In the genomic region with DNA sequence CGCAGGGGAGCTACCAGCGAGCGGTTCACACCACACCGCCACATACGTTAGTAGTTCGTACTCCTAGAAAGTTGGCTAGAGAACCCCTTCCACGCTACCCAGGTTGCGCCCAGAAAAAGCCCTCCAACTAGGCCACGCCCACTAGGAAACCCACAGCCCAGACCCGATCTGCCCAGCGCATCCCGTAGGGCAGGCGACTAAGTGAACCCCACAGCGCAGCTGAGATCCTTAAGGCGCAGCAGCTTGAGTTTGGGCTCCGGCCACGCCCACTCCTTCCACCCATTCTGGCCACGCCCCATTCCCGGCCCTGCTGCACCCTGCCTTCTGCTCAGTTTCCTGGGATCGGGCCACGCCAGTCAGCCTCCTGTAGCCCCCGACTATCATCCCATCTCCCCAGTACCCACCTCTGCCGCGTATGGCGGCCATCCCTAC, we compare ENCODE assay signal across 8 mouse cellular contexts. TPM values are rescaled to one million over a fixed set of nuclear protein-coding genes. Genes with fewer than 3 reads are reported as not detected.
DNase-seq lines count a peak whose midpoint lies in the region; ATAC-seq and TF ChIP-seq lines count a peak whose summit lies in the region.

No protein-coding gene starts in this region.

- H3K36me3 ChIP-seq in erythroblast, embryonic 14.5 days (ENCODE audit: control insufficient read depth), result peaks cover 13% of the 10 kb centered on the region
- peaks cover 27% of the 10 kb centered on the region for H3K36me3 ChIP-seq in forebrain, postnatal 0 days (ENCODE audit: insufficient read depth)
- H3K36me3 ChIP-seq in hindbrain, embryonic 15.5 days, result no peaks in the 10 kb centered on the region
- H3K36me3 ChIP-seq in liver, embryonic 12.5 days, result peaks cover 15% of the 10 kb centered on the region
- H3K36me3 ChIP-seq in neural tube, embryonic 15.5 days, result peaks cover 22% of the 10 kb centered on the region

- H3K9me3 ChIP-seq in erythroblast, embryonic 14.5 days (ENCODE audit: control insufficient read depth, low read length), result peaks cover 8% of the 10 kb centered on the region
- H3K9me3 ChIP-seq in forebrain, postnatal 0 days (ENCODE audit: low read length), result no peaks in the 10 kb centered on the region
- no peaks in the 10 kb centered on the region for H3K9me3 ChIP-seq in hindbrain, embryonic 15.5 days
- no peaks in the 10 kb centered on the region for H3K9me3 ChIP-seq in liver, embryonic 12.5 days (replicated peaks)
- no peaks in the 10 kb centered on the region for H3K9me3 ChIP-seq in neural tube, embryonic 15.5 days (replicated peaks)

- WGBS in forebrain, postnatal 0 days, result 5% methylated on average over 25 of the region's 25 CpGs
- WGBS in hindbrain, embryonic 15.5 days, result 2% methylated on average over 25 of the region's 25 CpGs
- 5% methylated on average over 25 of the region's 25 CpGs for WGBS in liver, embryonic 12.5 days (ENCODE audit: insufficient replicate concordance)
- WGBS in neural tube, embryonic 15.5 days, result 3% methylated on average over 25 of the region's 25 CpGs

- H3K27ac ChIP-seq in bone marrow macrophage, adult 2 months (ENCODE audit: insufficient read depth, low read depth, low read length), result peak overlapping the region; percentile 47
- peak overlapping the region; percentile 82; the same call in 1 of the 2 replicates for H3K27ac ChIP-seq in forebrain, postnatal 0 days (ENCODE audit: low read depth, low read length)
- H3K27ac ChIP-seq in hindbrain, embryonic 15.5 days (replicated peaks), result peak overlapping the region; percentile 89
- H3K27ac ChIP-seq in liver, embryonic 12.5 days, result no peak overlapping the region
- peak overlapping the region; percentile 87 for H3K27ac ChIP-seq in neural tube, embryonic 15.5 days (replicated peaks)

- TF ChIP-seq CTCF in bone marrow macrophage, adult 2 months (IDR thresholded peaks at IDR 0.05; ENCODE audit: low read depth, low read length), result no peak
- TF ChIP-seq CTCF in forebrain, postnatal 0 days (IDR thresholded peaks at IDR 0.05; ENCODE audit: low read depth), result no peak

- TF ChIP-seq POLR2A in bone marrow macrophage, adult 2 months (IDR thresholded peaks at IDR 0.05; ENCODE audit: borderline replicate concordance, low read depth, low read length), result no peak

- no peak for DNase-seq in forebrain, postnatal 0 days
- DNase-seq in MN1 (ENCODE audit: low spot score), result no peak

- H3K9ac ChIP-seq in forebrain, postnatal 0 days, result peak overlapping the region; percentile 64; the same call in 1 of the 2 replicates
- H3K9ac ChIP-seq in hindbrain, embryonic 15.5 days, result peak overlapping the region; percentile 63
- peak overlapping the region; percentile 49; the same call in 1 of the 2 replicates for H3K9ac ChIP-seq in liver, embryonic 12.5 days
- peak overlapping the region; percentile 56 for H3K9ac ChIP-seq in neural tube, embryonic 15.5 days (replicated peaks)

- H3K27me3 ChIP-seq in erythroblast, embryonic 14.5 days (ENCODE audit: control insufficient read depth), result peaks cover 62% of the 10 kb centered on the region
- H3K27me3 ChIP-seq in forebrain, postnatal 0 days (ENCODE audit: insufficient read depth, low read length), result no peaks in the 10 kb centered on the region
- no peaks in the 10 kb centered on the region for H3K27me3 ChIP-seq in hindbrain, embryonic 15.5 days
- H3K27me3 ChIP-seq in liver, embryonic 12.5 days (replicated peaks), result peaks cover 56% of the 10 kb centered on the region
- H3K27me3 ChIP-seq in neural tube, embryonic 15.5 days (replicated peaks), result peaks cover 15% of the 10 kb centered on the region

- peak overlapping the region; percentile 62 for H3K4me3 ChIP-seq in erythroblast, embryonic 14.5 days (replicated peaks)
- H3K4me3 ChIP-seq in bone marrow macrophage, adult 2 months (ENCODE audit: insufficient read depth, low read length), result peak overlapping the region; percentile 60
- H3K4me3 ChIP-seq in forebrain, postnatal 0 days (ENCODE audit: low read depth, low read length), result peak overlapping the region; percentile 45
- peak overlapping the region; percentile 45 for H3K4me3 ChIP-seq in hindbrain, embryonic 15.5 days
- H3K4me3 ChIP-seq in liver, embryonic 12.5 days, result peak overlapping the region; percentile 62
- peak overlapping the region; percentile 49 for H3K4me3 ChIP-seq in neural tube, embryonic 15.5 days (replicated peaks)

- H3K4me2 ChIP-seq in forebrain, postnatal 0 days (ENCODE audit: low read depth), result peak overlapping the region; percentile 96
- H3K4me2 ChIP-seq in hindbrain, embryonic 15.5 days, result peak overlapping the region; percentile 94
- H3K4me2 ChIP-seq in liver, embryonic 12.5 days, result peak overlapping the region; percentile 94
- H3K4me2 ChIP-seq in neural tube, embryonic 15.5 days, result peak overlapping the region; percentile 98

- ATAC-seq in erythroblast, adult 5-6 weeks (replicated peaks; ENCODE audit: low FRiP score, poor library complexity, severe bottlenecking), result no peak
- ATAC-seq in forebrain, postnatal 0 days, result peak; percentile 5
- peak; percentile 21 for ATAC-seq in hindbrain, embryonic 15.5 days (ENCODE audit: low FRiP score, low read depth)
- ATAC-seq in liver, embryonic 12.5 days, result peak; percentile 13
- peak; percentile 33 for ATAC-seq in neural tube, embryonic 15.5 days (ENCODE audit: low FRiP score)

- peaks cover 44% of the 10 kb centered on the region for H3K4me1 ChIP-seq in erythroblast, embryonic 14.5 days (ENCODE audit: control insufficient read depth)
- peaks cover 64% of the 10 kb centered on the region for H3K4me1 ChIP-seq in bone marrow macrophage, adult 2 months (ENCODE audit: control insufficient read depth, insufficient read depth, low read length)
- H3K4me1 ChIP-seq in forebrain, postnatal 0 days (ENCODE audit: insufficient read depth), result peaks cover 9% of the 10 kb centered on the region
- H3K4me1 ChIP-seq in hindbrain, embryonic 15.5 days (replicated peaks), result peaks cover 31% of the 10 kb centered on the region
- H3K4me1 ChIP-seq in liver, embryonic 12.5 days, result peaks cover 52% of the 10 kb centered on the region
- H3K4me1 ChIP-seq in neural tube, embryonic 15.5 days, result peaks cover 41% of the 10 kb centered on the region

RNA-seq across cellular contexts. Expression of a gene that starts 19.0 kb away (rescaled TPM):
- 0.41 and 0.72 TPM in 2 replicates for polyA plus RNA-seq in erythroblast, embryonic 14.5 days (2012)
- total RNA-seq in erythroblast, adult 5-6 weeks (2015; ENCODE audit: low replicate concordance), result 9.8 and 19.9 TPM in 2 replicates
- total RNA-seq in erythroblast, adult 5-6 weeks (2017; ENCODE audit: low replicate concordance), result 9.6 and 10.8 TPM in 2 replicates
- 111 and 113 TPM in 2 replicates for polyA plus RNA-seq in bone marrow macrophage, adult 2 months (2012; ENCODE audit: insufficient read depth, insufficient read length, missing spikeins)
- total RNA-seq in forebrain, postnatal 0 days (2014; rRNA removed), result 84.3 and 85.6 TPM in 2 replicates
- 58.4 and 59.6 TPM in 2 replicates for polyA plus RNA-seq in forebrain, postnatal 0 days (2015; fragmentation: Nextera tagmentation; extraction: Ambion mirVana)
- polyA plus RNA-seq in hindbrain, embryonic 15.5 days (2015; fragmentation: Nextera tagmentation; extraction: Ambion mirVana), result 65.6 and 78.2 TPM in 2 replicates
- polyA plus RNA-seq in liver, embryonic 12.5 days (2016; fragmentation: Nextera tagmentation; extraction: Ambion mirVana), result 29.0 and 30.1 TPM in 2 replicates
- polyA plus RNA-seq in neural tube, embryonic 15.5 days (2015; fragmentation: Nextera tagmentation; extraction: Ambion mirVana), result 73.4 and 76.9 TPM in 2 replicates

RNA-seq across cellular contexts. Expression of a gene that starts 32.3 kb away (rescaled TPM):
- polyA plus RNA-seq in erythroblast, embryonic 14.5 days (2012), result 0.10 and 0.13 TPM in 2 replicates
- total RNA-seq in erythroblast, adult 5-6 weeks (2015; ENCODE audit: low replicate concordance), result not detected in 2 replicates
- total RNA-seq in erythroblast, adult 5-6 weeks (2017; ENCODE audit: low replicate concordance), result not detected in 2 replicates
- 2.5 and 2.7 TPM in 2 replicates for polyA plus RNA-seq in bone marrow macrophage, adult 2 months (2012; ENCODE audit: insufficient read depth, insufficient read length, missing spikeins)
- 3.4 and 11.1 TPM in 2 replicates for total RNA-seq in forebrain, postnatal 0 days (2014; rRNA removed)
- 2.0 and 2.8 TPM in 2 replicates for polyA plus RNA-seq in forebrain, postnatal 0 days (2015; fragmentation: Nextera tagmentation; extraction: Ambion mirVana)
- 6.5 and 8.9 TPM in 2 replicates for polyA plus RNA-seq in hindbrain, embryonic 15.5 days (2015; fragmentation: Nextera tagmentation; extraction: Ambion mirVana)
- 1.3 and 2.3 TPM in 2 replicates for polyA plus RNA-seq in liver, embryonic 12.5 days (2016; fragmentation: Nextera tagmentation; extraction: Ambion mirVana)
- 8.4 and 10.2 TPM in 2 replicates for polyA plus RNA-seq in neural tube, embryonic 15.5 days (2015; fragmentation: Nextera tagmentation; extraction: Ambion mirVana)

RNA-seq across cellular contexts. Expression of a gene that starts 37.8 kb away (rescaled TPM):
- 12.5 and 16.2 TPM in 2 replicates for polyA plus RNA-seq in erythroblast, embryonic 14.5 days (2012)
- total RNA-seq in erythroblast, adult 5-6 weeks (2015; ENCODE audit: low replicate concordance), result 24.0 and 27.4 TPM in 2 replicates
- 13.5 and 23.2 TPM in 2 replicates for total RNA-seq in erythroblast, adult 5-6 weeks (2017; ENCODE audit: low replicate concordance)
- polyA plus RNA-seq in bone marrow macrophage, adult 2 months (2012; ENCODE audit: insufficient read depth, insufficient read length, missing spikeins), result 83.5 and 88.9 TPM in 2 replicates
- 248 and 264 TPM in 2 replicates for total RNA-seq in forebrain, postnatal 0 days (2014; rRNA removed)
- polyA plus RNA-seq in forebrain, postnatal 0 days (2015; fragmentation: Nextera tagmentation; extraction: Ambion mirVana), result 262 and 318 TPM in 2 replicates
- 224 and 233 TPM in 2 replicates for polyA plus RNA-seq in hindbrain, embryonic 15.5 days (2015; fragmentation: Nextera tagmentation; extraction: Ambion mirVana)
- polyA plus RNA-seq in liver, embryonic 12.5 days (2016; fragmentation: Nextera tagmentation; extraction: Ambion mirVana), result 138 and 144 TPM in 2 replicates
- polyA plus RNA-seq in neural tube, embryonic 15.5 days (2015; fragmentation: Nextera tagmentation; extraction: Ambion mirVana), result 223 and 232 TPM in 2 replicates

RNA-seq across cellular contexts. Expression of a gene that starts 41.8 kb away (rescaled TPM):
- polyA plus RNA-seq in erythroblast, embryonic 14.5 days (2012), result 0.01 TPM in 1 of 2 replicates, not detected in the other
- not detected in 2 replicates for total RNA-seq in erythroblast, adult 5-6 weeks (2015; ENCODE audit: low replicate concordance)
- 0.17 and 2.4 TPM in 2 replicates for total RNA-seq in erythroblast, adult 5-6 weeks (2017; ENCODE audit: low replicate concordance)
- polyA plus RNA-seq in bone marrow macrophage, adult 2 months (2012; ENCODE audit: insufficient read depth, insufficient read length, missing spikeins), result 1.0 and 1.3 TPM in 2 replicates
- 84.8 and 89.2 TPM in 2 replicates for total RNA-seq in forebrain, postnatal 0 days (2014; rRNA removed)
- polyA plus RNA-seq in forebrain, postnatal 0 days (2015; fragmentation: Nextera tagmentation; extraction: Ambion mirVana), result 14.2 and 18.8 TPM in 2 replicates
- 20.8 and 24.7 TPM in 2 replicates for polyA plus RNA-seq in hindbrain, embryonic 15.5 days (2015; fragmentation: Nextera tagmentation; extraction: Ambion mirVana)
- polyA plus RNA-seq in liver, embryonic 12.5 days (2016; fragmentation: Nextera tagmentation; extraction: Ambion mirVana), result 0.22 and 0.31 TPM in 2 replicates
- polyA plus RNA-seq in neural tube, embryonic 15.5 days (2015; fragmentation: Nextera tagmentation; extraction: Ambion mirVana), result 18.1 and 22.2 TPM in 2 replicates

RNA-seq across cellular contexts. Expression of a gene that starts 46.3 kb away (rescaled TPM):
- polyA plus RNA-seq in erythroblast, embryonic 14.5 days (2012), result 1.5 TPM in 2 replicates
- 1.2 and 1.9 TPM in 2 replicates for total RNA-seq in erythroblast, adult 5-6 weeks (2015; ENCODE audit: low replicate concordance)
- 0.43 and 1.4 TPM in 2 replicates for total RNA-seq in erythroblast, adult 5-6 weeks (2017; ENCODE audit: low replicate concordance)
- 15.6 and 15.7 TPM in 2 replicates for polyA plus RNA-seq in bone marrow macrophage, adult 2 months (2012; ENCODE audit: insufficient read depth, insufficient read length, missing spikeins)
- 5.2 and 7.3 TPM in 2 replicates for total RNA-seq in forebrain, postnatal 0 days (2014; rRNA removed)
- 2.8 and 4.4 TPM in 2 replicates for polyA plus RNA-seq in forebrain, postnatal 0 days (2015; fragmentation: Nextera tagmentation; extraction: Ambion mirVana)
- polyA plus RNA-seq in hindbrain, embryonic 15.5 days (2015; fragmentation: Nextera tagmentation; extraction: Ambion mirVana), result 6.1 and 7.0 TPM in 2 replicates
- 9.2 and 10.4 TPM in 2 replicates for polyA plus RNA-seq in liver, embryonic 12.5 days (2016; fragmentation: Nextera tagmentation; extraction: Ambion mirVana)
- 7.4 and 11.5 TPM in 2 replicates for polyA plus RNA-seq in neural tube, embryonic 15.5 days (2015; fragmentation: Nextera tagmentation; extraction: Ambion mirVana)

Comparison
In these comparisons a context has a peak if more than half of its experiments do, and no peak if none do; other contexts are left out.
1. RNA of a gene that starts 19.0 kb away (polyA plus RNA-seq): 111 to 113 TPM in bone marrow macrophage, adult 2 months, 65.6 to 78.2 TPM in hindbrain, embryonic 15.5 days, 73.4 to 76.9 TPM in neural tube, embryonic 15.5 days, 58.4 to 59.6 TPM in forebrain, postnatal 0 days and 29.0 to 30.1 TPM in liver, embryonic 12.5 days; 0.41 to 0.72 TPM in erythroblast, embryonic 14.5 days; every median in the first group is over 10 times any median in the second.
2. Peak in every context shown above with its lines, with median percentiles within 50 percentile points of each other: H3K4me3 ChIP-seq, H3K4me2 ChIP-seq and H3K9ac ChIP-seq.